Mouse (Mus musculus): ENCODE data around the gene Otud3. TPM values are rescaled to one million over a fixed set of nuclear protein-coding genes. Genes with fewer than 3 reads are reported as not detected.

The Otud3 gene
- 4.5 and 5.2 TPM in 2 replicates for polyA plus RNA-seq (2012; ENCODE audit: insufficient read depth, insufficient read length, missing spikeins)

DNA sequence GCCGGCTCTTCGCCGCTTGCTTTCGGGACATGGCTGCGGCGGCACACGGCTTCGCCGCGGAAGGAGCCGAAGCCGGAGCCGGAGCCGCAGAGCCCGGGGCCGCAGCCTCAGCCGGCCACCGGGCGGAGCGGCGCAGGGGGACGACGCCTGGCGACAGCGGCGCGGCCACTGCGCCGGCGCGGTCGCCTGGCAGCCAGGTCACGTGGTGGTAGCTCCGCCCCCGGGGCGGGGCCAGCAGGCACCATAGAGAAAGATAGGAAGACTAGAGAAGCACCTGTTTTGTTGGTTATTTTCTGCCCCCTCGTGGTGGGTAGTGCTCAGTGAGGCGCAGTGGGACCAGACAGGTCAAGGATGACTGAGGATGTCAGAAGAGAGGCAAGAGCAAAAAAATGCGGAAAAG lies at the start of gene Otud3:
Gene Otud3, minus strand, starts transcription at position 149 of the 400 bp plus-strand sequence.
- Histone ChIP-seq H3K27ac (replicated peaks; ENCODE audit: low read depth, low read length) (no peak within 1 kb of the TSS), H3K4me1 (ENCODE audit: control insufficient read depth, insufficient read depth, insufficient read length, low read length) (peaks cover 3% of the 10 kb centered on the region; the same call in 1 of the 2 replicates), H3K4me3 (ENCODE audit: insufficient read depth, low read depth, low read length) (peak within 1 kb of the TSS; percentile 70)

DNA sequence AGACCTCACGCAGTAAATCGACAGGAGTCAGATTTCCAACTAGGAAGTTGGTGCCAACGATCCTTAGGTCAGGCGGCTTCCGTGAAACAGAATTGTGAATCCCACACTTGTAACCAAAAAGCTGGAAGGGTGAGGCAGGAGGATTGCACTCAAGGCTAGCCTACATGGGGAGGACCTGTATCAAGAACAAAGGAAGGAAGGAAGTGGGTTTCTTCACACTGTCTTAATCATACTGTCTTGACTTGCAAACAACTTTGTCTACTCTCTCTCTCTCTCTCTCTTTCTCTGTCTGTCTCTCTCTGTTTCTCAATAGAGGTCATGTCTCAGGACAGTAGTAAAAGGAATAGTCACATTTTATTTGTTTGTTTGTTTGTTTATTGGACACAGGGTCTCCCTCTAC lies 49.0 kb upstream of the Otud3 start:
- Histone ChIP-seq H3K4me3 (ENCODE audit: insufficient read depth, low read depth, low read length) (no peak overlapping the region), H3K27ac (replicated peaks; ENCODE audit: low read depth, low read length) (no peak overlapping the region), H3K4me1 (ENCODE audit: control insufficient read depth, insufficient read depth, insufficient read length, low read length) (no peaks in the 10 kb centered on the region)

DNA sequence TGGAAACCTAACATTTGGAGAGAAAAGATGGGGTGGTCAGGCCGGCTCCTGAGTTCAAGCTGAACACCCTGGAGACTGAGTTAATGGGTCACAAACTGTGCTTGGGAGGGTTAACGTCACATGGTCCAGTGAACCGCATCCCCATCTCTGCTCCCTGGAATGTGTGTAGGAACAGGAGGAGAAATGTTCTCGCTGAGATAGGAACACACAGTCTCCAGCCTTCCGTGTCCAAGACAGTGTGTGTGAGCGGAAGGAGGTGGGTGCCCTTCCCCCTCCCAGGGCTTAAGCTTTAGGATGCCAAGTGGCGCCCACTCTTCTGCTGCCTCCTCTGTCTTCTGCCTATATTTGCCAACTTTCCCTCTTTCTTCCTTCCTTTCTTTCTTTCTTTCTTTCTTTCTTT lies 46.2 kb upstream of the Otud3 start:
- Histone ChIP-seq H3K27ac (replicated peaks; ENCODE audit: low read depth, low read length) (no peak overlapping the region), H3K4me1 (ENCODE audit: control insufficient read depth, insufficient read depth, insufficient read length, low read length) (no peaks in the 10 kb centered on the region), H3K4me3 (ENCODE audit: insufficient read depth, low read depth, low read length) (no peak overlapping the region)

DNA sequence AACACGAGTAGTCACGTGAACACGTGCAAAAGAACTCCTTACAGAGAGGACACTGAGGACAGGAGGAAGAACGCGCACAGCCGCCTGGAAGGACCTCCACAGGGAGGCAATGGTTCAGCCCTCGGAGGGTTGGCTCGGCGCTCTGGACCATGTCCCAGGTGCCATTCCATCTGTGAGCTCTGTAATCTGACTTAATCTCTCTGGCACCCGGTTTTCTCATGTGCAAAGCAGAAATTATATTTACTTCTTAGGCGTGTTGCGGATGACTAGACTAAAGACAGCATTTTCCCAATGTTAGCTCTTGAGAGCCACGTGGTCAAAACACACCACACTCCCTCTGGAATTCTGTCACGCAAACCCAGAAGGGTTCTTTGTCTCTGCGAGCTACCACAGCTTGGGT lies 45.4 kb upstream of the Otud3 start:
- H3K4me3 ChIP-seq (ENCODE audit: insufficient read depth, low read depth, low read length), result no peak overlapping the region
- H3K27ac ChIP-seq (replicated peaks; ENCODE audit: low read depth, low read length), result no peak overlapping the region
- no peaks in the 10 kb centered on the region for H3K4me1 ChIP-seq (ENCODE audit: control insufficient read depth, insufficient read depth, insufficient read length, low read length)

GRCm38 (mm10) chr4:138958612-138959011 lies 44.9 kb upstream of the Otud3 start:
- H3K4me1 ChIP-seq (ENCODE audit: control insufficient read depth, insufficient read depth, insufficient read length, low read length), result no peaks in the 10 kb centered on the region
- no peak overlapping the region for H3K4me3 ChIP-seq (ENCODE audit: insufficient read depth, low read depth, low read length)
- no peak overlapping the region for H3K27ac ChIP-seq (replicated peaks; ENCODE audit: low read depth, low read length)

- no peaks in the 10 kb centered on the region for H3K4me1 ChIP-seq (ENCODE audit: control insufficient read depth, insufficient read depth, insufficient read length, low read length)
- H3K27ac ChIP-seq (replicated peaks; ENCODE audit: low read depth, low read length), result no peak overlapping the region
- no peak overlapping the region for H3K4me3 ChIP-seq (ENCODE audit: insufficient read depth, low read depth, low read length)
Observed at GRCm38 (mm10) chr4:138948257-138948656, 34.5 kb upstream of the Otud3 start.

- peak overlapping the region; percentile 54 for H3K4me3 ChIP-seq (ENCODE audit: insufficient read depth, low read depth, low read length)
- H3K27ac ChIP-seq (replicated peaks; ENCODE audit: low read depth, low read length), result no peak overlapping the region
- H3K4me1 ChIP-seq (ENCODE audit: control insufficient read depth, insufficient read depth, insufficient read length, low read length), result peaks cover 2% of the 10 kb centered on the region
Observed at GRCm38 (mm10) chr4:138943730-138944129, 30.0 kb upstream of the Otud3 start.

DNA sequence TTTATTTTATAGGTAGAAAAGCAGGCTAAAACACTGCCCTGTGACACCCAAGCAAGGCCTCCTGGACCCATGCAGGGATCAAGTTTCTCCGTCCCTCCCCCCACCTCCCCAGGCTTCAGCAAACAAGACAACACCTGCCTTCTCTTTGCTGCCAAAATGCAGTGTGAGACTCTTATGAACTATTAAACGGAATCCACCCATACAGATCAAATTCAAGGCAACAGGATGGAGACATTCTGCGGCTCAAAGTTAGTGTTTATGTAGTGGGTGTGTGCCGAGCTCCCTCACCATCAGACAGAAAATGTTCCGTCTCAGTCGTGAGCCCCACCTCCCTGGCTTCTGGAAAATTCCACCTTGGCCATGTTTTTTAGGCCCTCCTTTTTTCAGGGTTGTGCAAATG lies 28.2 kb upstream of the Otud3 start:
- Histone ChIP-seq H3K27ac (replicated peaks; ENCODE audit: low read depth, low read length) (no peak overlapping the region), H3K4me3 (ENCODE audit: insufficient read depth, low read depth, low read length) (no peak overlapping the region)

DNA sequence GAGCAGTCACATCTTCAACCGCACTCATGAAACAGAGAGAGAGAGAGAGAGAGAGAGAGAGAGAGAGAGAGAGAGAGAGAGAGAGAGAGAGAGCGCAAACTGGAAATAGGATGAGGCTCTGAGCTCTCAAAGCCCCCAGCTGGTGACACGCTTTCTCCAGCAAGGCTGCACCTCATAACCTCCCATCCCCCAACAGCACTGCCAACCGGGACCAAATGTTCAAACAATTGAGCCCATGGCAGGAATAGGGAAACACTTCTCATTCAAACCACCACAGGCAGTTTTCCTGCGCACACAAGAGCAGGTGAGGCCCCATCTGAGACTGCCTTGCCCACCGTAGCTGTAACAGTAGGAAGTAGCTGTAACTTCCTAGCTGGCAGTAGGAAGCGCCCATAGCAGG lies 27.7 kb upstream of the Otud3 start:
- Histone ChIP-seq H3K4me1 (ENCODE audit: control insufficient read depth, insufficient read depth, insufficient read length, low read length) (peaks cover 2% of the 10 kb centered on the region), H3K27ac (replicated peaks; ENCODE audit: low read depth, low read length) (no peak overlapping the region), H3K4me3 (ENCODE audit: insufficient read depth, low read depth, low read length) (no peak overlapping the region)

More for the DNA sequence above, 28.2 kb upstream of the Otud3 start:
- peaks cover 2% of the 10 kb centered on the region for H3K4me1 ChIP-seq (ENCODE audit: control insufficient read depth, insufficient read depth, insufficient read length, low read length)

- no peak overlapping the region for H3K4me3 ChIP-seq (ENCODE audit: insufficient read depth, low read depth, low read length)
- H3K27ac ChIP-seq (replicated peaks; ENCODE audit: low read depth, low read length), result no peak overlapping the region
- H3K4me1 ChIP-seq (ENCODE audit: control insufficient read depth, insufficient read depth, insufficient read length, low read length), result peaks cover 2% of the 10 kb centered on the region
Observed at GRCm38 (mm10) chr4:138939481-138939880, 25.7 kb upstream of the Otud3 start.

- peaks cover 2% of the 10 kb centered on the region for H3K4me1 ChIP-seq (ENCODE audit: control insufficient read depth, insufficient read depth, insufficient read length, low read length)
- H3K27ac ChIP-seq (replicated peaks; ENCODE audit: low read depth, low read length), result no peak overlapping the region
- no peak overlapping the region for H3K4me3 ChIP-seq (ENCODE audit: insufficient read depth, low read depth, low read length)
Observed at GRCm38 (mm10) chr4:138938495-138939269, 24.9 kb upstream of the Otud3 start.

- peaks cover 2% of the 10 kb centered on the region for H3K4me1 ChIP-seq (ENCODE audit: control insufficient read depth, insufficient read depth, insufficient read length, low read length)
- no peak overlapping the region for H3K4me3 ChIP-seq (ENCODE audit: insufficient read depth, low read depth, low read length)
Observed at GRCm38 (mm10) chr4:138934456-138935145, 20.9 kb upstream of the Otud3 start.

DNA sequence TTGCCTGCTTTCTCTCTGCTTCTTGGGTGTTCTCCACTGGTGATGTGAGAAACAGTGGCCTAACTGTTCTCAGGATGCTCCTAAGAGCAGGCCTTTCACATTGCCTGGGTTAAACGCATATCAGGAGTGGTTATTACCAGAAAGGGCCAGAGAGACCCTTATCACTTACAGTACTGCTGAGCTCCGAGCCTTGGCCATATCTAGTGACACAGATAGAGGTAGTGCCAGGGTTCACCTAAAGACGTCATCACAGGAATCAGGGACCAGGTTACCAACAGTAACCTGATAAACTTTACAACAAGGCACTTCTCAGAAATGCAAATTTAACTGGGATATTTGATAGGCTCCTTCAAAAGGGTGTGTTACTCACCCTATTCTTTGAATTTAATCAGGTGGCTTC lies 20.1 kb upstream of the Otud3 start:
- Histone ChIP-seq H3K4me1 (ENCODE audit: control insufficient read depth, insufficient read depth, insufficient read length, low read length) (no peaks in the 10 kb centered on the region), H3K4me3 (ENCODE audit: insufficient read depth, low read depth, low read length) (no peak overlapping the region), H3K27ac (replicated peaks; ENCODE audit: low read depth, low read length) (no peak overlapping the region)

More at GRCm38 (mm10) chr4:138934456-138935145, 20.9 kb upstream of the Otud3 start:
- H3K27ac ChIP-seq (replicated peaks; ENCODE audit: low read depth, low read length), result no peak overlapping the region

GRCm38 (mm10) chr4:138925561-138925960 lies 11.8 kb upstream of the Otud3 start:
- Histone ChIP-seq H3K27ac (replicated peaks; ENCODE audit: low read depth, low read length) (no peak overlapping the region), H3K4me3 (ENCODE audit: insufficient read depth, low read depth, low read length) (no peak overlapping the region), H3K4me1 (ENCODE audit: control insufficient read depth, insufficient read depth, insufficient read length, low read length) (no peaks in the 10 kb centered on the region)

DNA sequence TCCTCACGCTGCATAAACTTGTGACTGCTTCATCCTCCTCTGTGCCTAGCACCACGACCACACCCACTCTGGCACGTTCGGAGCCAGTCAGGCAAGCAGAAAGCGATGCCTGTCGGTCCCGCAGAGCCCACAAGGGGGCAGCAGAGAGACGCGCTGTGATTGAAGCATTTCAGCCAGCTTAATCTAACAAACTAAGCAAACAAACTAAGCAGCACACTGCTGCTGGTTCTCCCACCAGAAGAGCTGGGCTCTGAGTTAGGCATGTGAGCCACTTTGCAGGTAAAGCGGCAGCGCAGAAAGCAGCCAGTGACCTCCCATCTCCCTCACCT lies 8.3 kb upstream of the Otud3 start:
- Histone ChIP-seq H3K4me1 (ENCODE audit: control insufficient read depth, insufficient read depth, insufficient read length, low read length) (no peaks in the 10 kb centered on the region), H3K27ac (replicated peaks; ENCODE audit: low read depth, low read length) (no peak overlapping the region), H3K4me3 (ENCODE audit: insufficient read depth, low read depth, low read length) (no peak overlapping the region)

All from brown adipose tissue, adult 24 weeks (tissue).